Mouse (Mus musculus) ovary, adult 10 weeks (tissue): ENCODE data around the gene Atf4. TPM values are rescaled to one million over a fixed set of nuclear protein-coding genes. Genes with fewer than 3 reads are reported as not detected.

Source experiments
- polyA plus RNA-seq: library from polyadenylated mRNA; stranded (reverse); fragments of 350-450 nt; fragmentation: Illumina TruSeq; extraction: RNeasy Lipid Tissue Mini Kit (QIAGEN cat#74804); gene quantifications from one replicate; pipeline ENCODE4 v1.2.3, GENCODE M21; 2014

Atf4 gene
- 46.8 TPM for polyA plus RNA-seq

GRCm38 (mm10) chr15:80254847-80255645 lies at the start of gene Atf4:
Gene Atf4, plus strand, starts transcription at chr15:80255184.

GRCm38 (mm10) chr15:80233733-80234509 lies 21.1 kb upstream of the Atf4 start, which contains the start of gene Mief1:
Gene Mief1, plus strand, starts transcription at chr15:80234018.

GRCm38 (mm10) chr15:80235535-80235934 lies 19.4 kb upstream of the Atf4 start, which contains the start of gene AC140267.1:
Gene AC140267.1, plus strand, starts transcription at chr15:80235835.

GRCm38 (mm10) chr15:80263610-80264575 lies 8.9 kb downstream of the Atf4 start, which contains the start of gene Rps19bp1:
Gene Rps19bp1, minus strand, starts transcription at chr15:80264315.

GRCm38 (mm10) chr15:80286851-80287415 lies 31.9 kb downstream of the Atf4 start, which contains the start of gene Cacna1i:
Gene Cacna1i, plus strand, starts transcription at chr15:80287238.

Other genes with a start within 250 kb of the Atf4 start
- 0.37 TPM for gene Pdgfb, start 240.2 kb upstream of the Atf4 start, polyA plus RNA-seq
- 0.14 TPM for gene Syngr1, start 163.8 kb upstream of the Atf4 start, polyA plus RNA-seq
- 298 TPM for gene Rpl3, start 163.3 kb upstream of the Atf4 start, polyA plus RNA-seq
- 0.54 TPM for gene Tab1, start 122.1 kb upstream of the Atf4 start, polyA plus RNA-seq
- gene Mgat3, start 81.5 kb upstream of the Atf4 start, polyA plus RNA-seq: 7.0 TPM
- 22.0 TPM for gene Mief1, start 21.2 kb upstream of the Atf4 start, polyA plus RNA-seq
- not detected for gene AC140267.1, start 19.3 kb upstream of the Atf4 start, polyA plus RNA-seq
- gene Rps19bp1, start 9.1 kb downstream of the Atf4 start, polyA plus RNA-seq: 3.3 TPM
- not detected for gene Cacna1i, start 32.1 kb downstream of the Atf4 start, polyA plus RNA-seq